Mouse (Mus musculus) urinary bladder, adult 2 months (tissue): ENCODE measurements around the gene Tmc2. TPM values are rescaled to one million over a fixed set of nuclear protein-coding genes. Genes with fewer than 3 reads are reported as not detected.

Experiments
- DNase-seq: peaks from one replicate; pipeline ENCODE4 v3.0.0; 2022; ENCODE audit warnings: low spot score
- polyA plus RNA-seq: library from polyadenylated mRNA; depleted of rRNA; stranded (reverse); fragments of >200 nt; gene quantifications from 2 replicates; pipeline ENCODE4 v1.2.3, GENCODE M21; 2012; rRNA removed

Gene Tmc2
- polyA plus RNA-seq, 1 experiment = not detected

DNA sequence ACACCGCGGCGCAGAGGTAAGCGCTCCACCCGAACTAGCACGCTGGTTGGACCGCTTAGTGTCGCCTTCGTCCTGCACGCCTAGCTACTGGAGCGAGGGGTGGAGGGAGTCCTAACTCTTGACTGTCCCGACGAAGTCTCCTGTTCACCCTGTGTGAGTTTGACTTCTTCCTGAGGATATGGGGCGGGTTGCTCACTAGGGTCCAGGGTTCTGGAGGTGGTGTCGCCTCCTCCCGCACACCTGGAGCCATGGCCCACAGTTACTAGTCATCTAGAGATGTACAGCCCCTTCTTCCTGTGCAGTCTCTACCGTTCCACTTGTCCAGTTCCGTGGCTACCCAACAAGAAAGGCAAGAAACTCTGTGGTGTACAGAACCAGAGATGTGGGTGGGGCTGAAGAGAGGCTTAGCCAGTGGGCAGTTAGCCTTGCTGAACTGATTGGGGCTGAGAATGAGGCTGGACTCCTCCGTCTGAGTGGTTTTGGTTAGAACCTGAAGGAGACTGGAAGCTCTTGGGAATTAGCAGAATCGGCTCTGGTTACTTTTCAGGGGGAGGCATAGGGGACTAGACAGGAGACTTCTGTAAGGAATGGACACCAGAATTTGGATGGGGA, 101.2 kb downstream of the Tmc2 start:
- no peak for DNase-seq

- no peak for DNase-seq
Observed at GRCm38 (mm10) chr2:130297580-130297979, 102.6 kb downstream of the Tmc2 start.

GRCm38 (mm10) chr2:130303014-130303413, 108.0 kb downstream of the Tmc2 start:
- DNase-seq = no peak

Other genes with a start within 250 kb of the Tmc2 start
- 3.7 and 3.8 TPM in 2 replicates for gene Tgm3, start 182.8 kb upstream of the Tmc2 start, polyA plus RNA-seq
- 0.22 TPM in 2 replicates for gene Tgm6, start 82.8 kb upstream of the Tmc2 start, polyA plus RNA-seq
- 193 and 258 TPM in 2 replicates for gene Snrpb, start 15.8 kb upstream of the Tmc2 start, polyA plus RNA-seq
- gene Nop56, start 79.2 kb downstream of the Tmc2 start, polyA plus RNA-seq = 74.7 and 107 TPM in 2 replicates
- 199 and 254 TPM in 2 replicates for gene Idh3b, start 89.4 kb downstream of the Tmc2 start, polyA plus RNA-seq
- gene Ebf4, start 100.0 kb downstream of the Tmc2 start, polyA plus RNA-seq = 5.2 and 5.5 TPM in 2 replicates
- gene Cpxm1, start 202.4 kb downstream of the Tmc2 start, polyA plus RNA-seq = 99.0 and 108 TPM in 2 replicates
- gene Gm28372, start 210.0 kb downstream of the Tmc2 start, polyA plus RNA-seq = not detected in 2 replicates
- not detected in 2 replicates for gene 1700020A23Rik, start 210.1 kb downstream of the Tmc2 start, polyA plus RNA-seq
- gene Tmem239, start 211.3 kb downstream of the Tmc2 start, polyA plus RNA-seq = not detected in 2 replicates
- 77.3 and 89.2 TPM in 2 replicates for gene Vps16, start 229.1 kb downstream of the Tmc2 start, polyA plus RNA-seq
- 20.6 and 24.2 TPM in 2 replicates for gene Pced1a, start 229.5 kb downstream of the Tmc2 start, polyA plus RNA-seq